Mouse (Mus musculus): ENCODE data around the gene Blzf1.

- TF ChIP-seq POLR2A (IDR thresholded peaks at IDR 0.05; ENCODE audit: low read depth, low read length) (no peak), CTCF (IDR thresholded peaks at IDR 0.05; ENCODE audit: extremely low read depth, insufficient read length, insufficient replicate concordance, low read depth, low read length) (no peak)
Observed at GRCm38 (mm10) chr1:164249332-164249711, 58.0 kb downstream of the Blzf1 start.
